Mouse (Mus musculus) hindbrain, embryonic 11.5 days (tissue): Measurements from ENCODE around the gene Cpped1. TPM values are rescaled to one million over a fixed set of nuclear protein-coding genes. Genes with fewer than 3 reads are reported as not detected.

Experiments
- ATAC-seq: fragments of 200-750 bp; cut with Nextera tagmentation; 2 replicates; pipeline ENCODE4 v1.8.0; 2017; ENCODE audit warnings: mild to moderate bottlenecking, moderate TSS enrichment, moderate library complexity; ENCODE audit not compliant: low FRiP score
- DNase-seq: peaks from one replicate; pipeline ENCODE4 v3.0.0-alpha.2; 2015; ENCODE audit warnings: low spot score
- H3K27ac ChIP-seq: fragments of 300-500 bp; sonication (generic); 2 replicates; pipeline ENCODE4 v1.5.1; 2014; ENCODE audit warnings: mild to moderate bottlenecking, low read depth, low read length
- H3K27me3 ChIP-seq: fragments of 300-500 bp; sonication (generic); 2 replicates; pipeline ENCODE4 v1.6.1; 2014; ENCODE audit warnings: mild to moderate bottlenecking, low read length, moderate library complexity, mixed read lengths; ENCODE audit not compliant: control insufficient read depth, insufficient read depth
- H3K36me3 ChIP-seq: fragments of 300-500 bp; sonication (generic); 2 replicates; pipeline ENCODE4 v1.6.1; 2014; ENCODE audit warnings: mild to moderate bottlenecking, low read length, moderate library complexity, mixed read lengths; ENCODE audit not compliant: control insufficient read depth, insufficient read depth
- H3K4me1 ChIP-seq: fragments of 300-500 bp; sonication (generic); replicated peaks from 2 replicates; pipeline ENCODE4 v1.6.1; 2014; ENCODE audit warnings: low read length, mixed read lengths; ENCODE audit not compliant: control insufficient read depth, insufficient read depth
- H3K4me2 ChIP-seq: fragments of 300-500 bp; sonication (generic); replicated peaks from 2 replicates; pipeline ENCODE4 v1.6.1; 2014; ENCODE audit warnings: mild to moderate bottlenecking, low read depth, low read length
- H3K4me3 ChIP-seq: fragments of 300-500 bp; sonication (generic); 2 replicates; pipeline ENCODE4 v1.5.1; 2014; ENCODE audit warnings: low read depth, low read length
- H3K9ac ChIP-seq: fragments of 300-500 bp; sonication (generic); 2 replicates; pipeline ENCODE4 v1.6.1; 2014; ENCODE audit warnings: low read depth, low read length
- H3K9me3 ChIP-seq: fragments of 300-500 bp; sonication (generic); 2 replicates; pipeline ENCODE4 v1.6.1; 2016; ENCODE audit warnings: low read length; ENCODE audit not compliant: control insufficient read depth
- WGBS: fragments of 180-500 bp; shearing (Covaris S2); extraction: QIAGEN DNeasy Blood & Tissue Kit; methylation state at CpG from one replicate; pipeline ENCODE4 v1.1.7; 2014; 5-methylcytosine and 5-hydroxymethylcytosine counted together
- polyA plus RNA-seq: library from polyadenylated mRNA; unstranded; fragments of >200 nt; fragmentation: Nextera tagmentation; extraction: Ambion mirVana; gene quantifications from 2 replicates; pipeline ENCODE4 v1.2.1, GENCODE M21; 2014

Cpped1 gene
- polyA plus RNA-seq, 1 experiment from 2014 or later: 17.0 TPM

GRCm38 (mm10) chr16:11824385-11824784, 84.9 kb downstream of the Cpped1 start:
- Histone ChIP-seq H3K36me3 (no peaks in the 10 kb centered on the region), H3K9ac (no peak overlapping the region), H3K4me2 (no peak overlapping the region), H3K4me1 (no peaks in the 10 kb centered on the region), H3K27ac (no peak overlapping the region), H3K27me3 (no peaks in the 10 kb centered on the region), H3K4me3 (no peak overlapping the region), H3K9me3 (no peaks in the 10 kb centered on the region)
- WGBS: 83% methylated on average over 8 of the region's 8 CpGs
- no peak for ATAC-seq
- DNase-seq: no peak

GRCm38 (mm10) chr16:11820791-11821190, 88.5 kb downstream of the Cpped1 start:
- H3K27ac ChIP-seq: no peak overlapping the region
- H3K4me3 ChIP-seq: no peak overlapping the region
- no peak for DNase-seq
- no peak for ATAC-seq
- H3K27me3 ChIP-seq: no peaks in the 10 kb centered on the region
- H3K9me3 ChIP-seq: no peaks in the 10 kb centered on the region
- 68% methylated on average over 7 of the region's 7 CpGs for WGBS
- H3K4me1 ChIP-seq: no peaks in the 10 kb centered on the region
- H3K4me2 ChIP-seq: no peak overlapping the region
- no peak overlapping the region for H3K9ac ChIP-seq
- H3K36me3 ChIP-seq: no peaks in the 10 kb centered on the region

DNA sequence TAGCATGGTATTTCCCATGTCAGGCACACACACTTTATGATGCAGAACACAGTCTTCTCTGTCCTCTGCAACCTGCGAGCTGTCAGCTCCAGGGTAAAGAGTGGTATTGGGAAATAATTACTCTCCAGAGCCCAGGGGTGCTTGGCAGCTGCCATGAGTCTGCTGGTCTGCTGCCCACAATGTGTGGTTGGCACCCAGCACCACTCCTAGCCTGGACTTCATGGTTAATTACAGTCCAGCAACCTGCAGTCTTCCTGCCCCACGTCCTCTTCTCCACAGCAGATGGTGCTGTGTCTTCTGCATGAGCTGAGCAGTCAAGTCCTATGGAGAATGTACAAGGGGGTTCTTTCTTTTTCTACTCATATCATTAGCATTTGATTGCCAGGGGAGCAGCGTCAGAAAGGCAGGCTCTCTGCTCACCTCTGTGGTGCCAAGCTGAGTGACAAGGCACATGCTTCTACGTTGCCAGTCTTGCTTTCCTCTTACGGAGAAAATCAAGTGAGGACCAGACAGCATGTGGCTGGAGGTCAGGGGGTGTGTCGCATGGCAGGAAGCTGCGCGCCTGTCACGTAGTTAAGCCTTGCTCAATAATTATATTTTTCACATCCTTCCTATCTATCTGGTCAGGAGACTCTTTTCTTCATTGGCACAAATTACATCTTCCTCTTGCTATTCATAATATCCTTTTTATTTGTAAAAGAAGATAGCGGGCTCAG, 94.2 kb downstream of the Cpped1 start:
- no peak for DNase-seq
- Histone ChIP-seq H3K27ac (no peak overlapping the region), H3K9ac (no peak overlapping the region), H3K9me3 (no peaks in the 10 kb centered on the region), H3K36me3 (no peaks in the 10 kb centered on the region), H3K4me2 (no peak overlapping the region), H3K4me1 (no peaks in the 10 kb centered on the region), H3K27me3 (no peaks in the 10 kb centered on the region), H3K4me3 (no peak overlapping the region)
- ATAC-seq: no peak
- 73% methylated on average over 10 of the region's 10 CpGs for WGBS

DNA sequence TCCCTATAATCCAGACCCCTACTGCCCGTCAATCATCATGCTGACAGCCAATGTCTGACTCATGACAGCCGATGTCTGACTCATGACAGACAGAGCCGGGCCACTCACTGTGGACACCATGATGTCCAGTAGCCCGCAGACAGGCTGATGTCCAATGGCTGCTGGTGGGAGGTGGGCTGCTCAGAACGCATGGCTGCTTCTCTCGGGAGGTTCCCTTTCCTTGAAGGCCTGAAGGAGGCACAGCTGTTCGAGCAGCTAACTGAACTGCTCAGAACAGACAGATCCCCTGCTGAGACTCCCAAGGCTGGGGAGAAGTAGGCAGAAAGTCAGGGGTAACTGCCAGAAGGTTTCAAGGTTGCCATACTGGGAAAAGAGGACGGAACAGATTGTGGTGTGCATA, 97.1 kb downstream of the Cpped1 start:
- Histone ChIP-seq H3K4me3 (no peak overlapping the region), H3K9ac (no peak overlapping the region), H3K4me2 (no peak overlapping the region), H3K27me3 (no peaks in the 10 kb centered on the region), H3K36me3 (no peaks in the 10 kb centered on the region), H3K9me3 (no peaks in the 10 kb centered on the region), H3K4me1 (no peaks in the 10 kb centered on the region), H3K27ac (no peak overlapping the region)
- DNase-seq (no peak), ATAC-seq (no peak)
- 76% methylated on average over 8 of the region's 8 CpGs for WGBS

DNA sequence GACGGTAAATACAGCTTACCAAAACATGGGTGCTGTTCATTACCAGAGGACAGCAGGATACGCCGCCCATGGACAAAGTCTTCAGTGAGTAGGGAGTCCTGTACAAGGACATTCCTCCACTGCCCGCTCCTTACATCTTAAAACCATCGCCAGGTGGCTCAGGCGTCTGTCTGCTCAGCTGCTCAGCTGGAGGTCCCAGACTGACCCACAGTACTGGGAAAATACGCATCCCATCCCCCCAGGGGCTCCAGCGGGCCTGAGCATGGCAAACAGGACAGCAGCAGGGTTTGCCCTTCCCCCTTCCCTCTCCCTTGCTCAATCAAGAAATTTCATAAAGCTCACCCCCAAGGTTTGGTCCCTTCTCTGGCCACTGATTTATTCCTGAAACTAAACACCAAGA, 99.6 kb downstream of the Cpped1 start:
- 44% methylated on average over 8 of the region's 8 CpGs for WGBS

GRCm38 (mm10) chr16:11801960-11802539, 107.2 kb downstream of the Cpped1 start:
- DNase-seq (no peak), ATAC-seq (no peak)
- Histone ChIP-seq H3K4me3 (no peak overlapping the region), H3K27me3 (no peaks in the 10 kb centered on the region), H3K4me1 (no peaks in the 10 kb centered on the region), H3K4me2 (no peak overlapping the region), H3K9ac (no peak overlapping the region), H3K36me3 (no peaks in the 10 kb centered on the region), H3K9me3 (no peaks in the 10 kb centered on the region), H3K27ac (no peak overlapping the region)
- WGBS: 89% methylated on average over 7 of the region's 7 CpGs

More for the DNA sequence above, 99.6 kb downstream of the Cpped1 start:
- H3K4me2 ChIP-seq: no peak overlapping the region
- no peaks in the 10 kb centered on the region for H3K36me3 ChIP-seq
- H3K9ac ChIP-seq: no peak overlapping the region
- H3K4me1 ChIP-seq: no peaks in the 10 kb centered on the region
- DNase-seq (no peak), ATAC-seq (no peak)
- H3K9me3 ChIP-seq: no peaks in the 10 kb centered on the region
- no peak overlapping the region for H3K27ac ChIP-seq
- H3K27me3 ChIP-seq: no peaks in the 10 kb centered on the region
- no peak overlapping the region for H3K4me3 ChIP-seq

GRCm38 (mm10) chr16:11795758-11796460, 113.3 kb downstream of the Cpped1 start:
- WGBS: 75% methylated on average over 7 of the region's 7 CpGs
- H3K4me2 ChIP-seq: no peak overlapping the region
- H3K4me1 ChIP-seq: no peaks in the 10 kb centered on the region
- no peaks in the 10 kb centered on the region for H3K9me3 ChIP-seq
- DNase-seq (no peak), ATAC-seq (no peak)
- no peak overlapping the region for H3K4me3 ChIP-seq
- no peaks in the 10 kb centered on the region for H3K27me3 ChIP-seq
- no peak overlapping the region for H3K27ac ChIP-seq
- no peaks in the 10 kb centered on the region for H3K36me3 ChIP-seq
- H3K9ac ChIP-seq: no peak overlapping the region

DNA sequence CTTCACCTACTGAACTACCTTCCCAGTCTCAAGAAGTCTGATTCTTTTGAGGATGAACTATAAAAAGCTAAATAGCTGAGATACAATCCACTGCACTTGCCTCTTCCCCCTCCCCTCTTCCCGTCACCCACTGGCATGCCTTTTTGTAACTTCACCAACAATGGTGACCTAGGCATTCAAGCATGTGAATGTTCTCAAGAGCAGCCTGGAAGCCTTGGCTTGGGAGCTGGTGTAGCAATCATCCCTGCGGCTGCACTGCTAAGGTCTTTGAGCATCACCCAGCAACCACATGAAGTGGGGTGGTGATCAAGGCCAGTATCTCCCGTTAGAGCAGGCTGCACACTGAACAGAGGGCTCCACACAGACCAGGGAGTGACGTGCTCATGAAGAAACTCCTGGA, 114.6 kb downstream of the Cpped1 start:
- Histone ChIP-seq H3K9ac (no peak overlapping the region), H3K4me3 (no peak overlapping the region), H3K36me3 (no peaks in the 10 kb centered on the region), H3K9me3 (no peaks in the 10 kb centered on the region), H3K27me3 (no peaks in the 10 kb centered on the region), H3K4me2 (no peak overlapping the region), H3K27ac (no peak overlapping the region), H3K4me1 (no peaks in the 10 kb centered on the region)
- WGBS: 60% methylated on average over 4 of the region's 4 CpGs
- no peak for ATAC-seq
- DNase-seq: no peak

GRCm38 (mm10) chr16:11793391-11793790, 115.9 kb downstream of the Cpped1 start:
- DNase-seq: no peak
- 28% methylated on average over 2 of the region's 2 CpGs for WGBS

More at GRCm38 (mm10) chr16:11793391-11793790, 115.9 kb downstream of the Cpped1 start:
- Histone ChIP-seq H3K4me1 (no peaks in the 10 kb centered on the region), H3K9ac (no peak overlapping the region), H3K27ac (no peak overlapping the region), H3K4me3 (no peak overlapping the region), H3K9me3 (no peaks in the 10 kb centered on the region), H3K36me3 (no peaks in the 10 kb centered on the region), H3K4me2 (no peak overlapping the region), H3K27me3 (no peaks in the 10 kb centered on the region)
- no peak for ATAC-seq
